In genomic region chr6:23758249-23758648, GRCm38 (mm10) we compare ENCODE assay signal across 11 mouse cellular contexts.
A peak's percentile ranks its signal among the peaks of the same experiment; 100 is the strongest.
DNase-seq lines count a peak whose midpoint lies in the region; ATAC-seq and TF ChIP-seq lines count a peak whose summit lies in the region.
"Had no signal": no experiment of that assay in that cellular context is flagged by ENCODE, and none has a peak within 500 bp of the region (broad histone marks: within the 10 kb centered on the region; RNA-seq: fewer than 3 reads in every experiment).

No protein-coding gene starts in this region.

- TF ChIP-seq EP300 in heart, adult 2 months (IDR thresholded peaks at IDR 0.05; ENCODE audit: insufficient read depth, low read depth, low read length), result no peak
- TF ChIP-seq EP300 in liver, embryonic 14.5 days (IDR thresholded peaks at IDR 0.05; ENCODE audit: low read depth), result no peak

- H3K36me3 ChIP-seq in heart, adult 2 months (ENCODE audit: control insufficient read depth, insufficient read depth, low read length), result no peaks in the 10 kb centered on the region
- H3K36me3 ChIP-seq in liver, embryonic 14.5 days (replicated peaks; ENCODE audit: control insufficient read depth, insufficient read depth, low read depth), result no peaks in the 10 kb centered on the region
- no peaks in the 10 kb centered on the region for H3K36me3 ChIP-seq in liver, embryonic 11.5 days (ENCODE audit: control insufficient read depth, insufficient read depth, low read length)
- H3K36me3 ChIP-seq: heart, embryonic 13.5 days; limb, embryonic 12.5 days had no signal

- no peak overlapping the region for H3K9ac ChIP-seq in heart, adult 2 months (ENCODE audit: low read depth, low read length)
- no peak overlapping the region for H3K9ac ChIP-seq in liver, embryonic 14.5 days (replicated peaks)
- no peak overlapping the region for H3K9ac ChIP-seq in liver, embryonic 11.5 days (ENCODE audit: low read depth, low read length)
- H3K9ac ChIP-seq: heart, embryonic 13.5 days; limb, embryonic 12.5 days had no signal

- DNase-seq in heart, adult 2 months, result no peak
- DNase-seq in heart, adult 9 months (ENCODE audit: low spot score in 2 of 2), result no peak
- no peak for DNase-seq in liver, embryonic 14.5 days (ENCODE audit: low read depth in 3 of 3, low spot score in 3 of 3)
- DNase-seq in liver, embryonic 11.5 days (ENCODE audit: low spot score), result no peak
- DNase-seq in mesoderm, embryonic 11.5 days (ENCODE audit: low read depth, low spot score), result peak; percentile 12
- DNase-seq in right cerebral cortex, adult 18-20 months, result no peak
- no peak for DNase-seq in cerebellum, adult 9-10 months

- intact Hi-C loops in heart, adult 2 months (cut with DNase I), result loop anchor here (5.0 kb wide), 1 partner anchor 129 kb away; no protein-coding TSS in a partner anchor

- H3K4me2 ChIP-seq in liver, embryonic 14.5 days (ENCODE audit: low read depth), result no peak overlapping the region
- H3K4me2 ChIP-seq in liver, embryonic 11.5 days, result no peak overlapping the region
- H3K4me2 ChIP-seq: heart, embryonic 13.5 days; limb, embryonic 12.5 days; midbrain, embryonic 11.5 days had no signal

- TF ChIP-seq POLR2A in heart, adult 2 months (IDR thresholded peaks at IDR 0.05; ENCODE audit: insufficient read depth, low read depth, low read length), result no peak

- WGBS in heart, adult 2 months, result 75% methylated on average over 2 of the region's 2 CpGs
- WGBS in liver, embryonic 14.5 days (ENCODE audit: insufficient replicate concordance), result 55% methylated on average over 2 of the region's 2 CpGs
- WGBS in liver, embryonic 11.5 days, result 72% methylated on average over 2 of the region's 2 CpGs

- H3K9me3 ChIP-seq in liver, embryonic 14.5 days (ENCODE audit: control insufficient read depth, low read length), result no peaks in the 10 kb centered on the region
- H3K9me3 ChIP-seq in liver, embryonic 11.5 days (ENCODE audit: control insufficient read depth, low read length), result no peaks in the 10 kb centered on the region
- H3K9me3 ChIP-seq: heart, embryonic 13.5 days; limb, embryonic 12.5 days had no signal

- no peaks in the 10 kb centered on the region for H3K27me3 ChIP-seq in heart, adult 2 months (ENCODE audit: control insufficient read depth, insufficient read depth, low read length)
- no peaks in the 10 kb centered on the region for H3K27me3 ChIP-seq in liver, embryonic 14.5 days (ENCODE audit: control insufficient read depth, insufficient read depth, low read length)
- H3K27me3 ChIP-seq in liver, embryonic 11.5 days (replicated peaks; ENCODE audit: control insufficient read depth, insufficient read depth, low read length), result no peaks in the 10 kb centered on the region
- H3K27me3 ChIP-seq: heart, embryonic 13.5 days; limb, embryonic 12.5 days had no signal

- H3K79me2 ChIP-seq in heart, adult 2 months (replicated peaks; ENCODE audit: control insufficient read depth, insufficient read depth, low read length), result no peaks in the 10 kb centered on the region

- no peaks in the 10 kb centered on the region for H3K4me1 ChIP-seq in heart, adult 2 months (ENCODE audit: control insufficient read depth, insufficient read depth, low read length)
- no peaks in the 10 kb centered on the region for H3K4me1 ChIP-seq in liver, embryonic 14.5 days (replicated peaks; ENCODE audit: control insufficient read depth in 2 of 2, insufficient read depth in 2 of 2, low read length in 1 of 2)
- H3K4me1 ChIP-seq in liver, embryonic 11.5 days (replicated peaks; ENCODE audit: control insufficient read depth, insufficient read depth, low read length), result no peaks in the 10 kb centered on the region
- H3K4me1 ChIP-seq: heart, embryonic 13.5 days; limb, embryonic 12.5 days had no signal

- TF ChIP-seq CTCF in heart, adult 2 months (IDR thresholded peaks at IDR 0.05), result peak; percentile 66
- TF ChIP-seq CTCF in liver, embryonic 14.5 days (IDR thresholded peaks at IDR 0.05; ENCODE audit: low read depth), result peak; percentile 21; the same call in 1 of the 2 replicates

- no peak overlapping the region for H3K27ac ChIP-seq in heart, adult 2 months
- no peak overlapping the region for H3K27ac ChIP-seq in liver, embryonic 14.5 days
- no peak overlapping the region for H3K27ac ChIP-seq in liver, embryonic 11.5 days (ENCODE audit: low read depth, low read length)
- H3K27ac ChIP-seq: heart, embryonic 13.5 days; limb, embryonic 12.5 days had no signal

- no peak overlapping the region for H3K4me3 ChIP-seq in heart, adult 2 months
- no peak overlapping the region for H3K4me3 ChIP-seq in liver, embryonic 14.5 days (ENCODE audit: insufficient read depth in 1 of 2, low read depth in 2 of 2, low read length in 2 of 2)
- no peak overlapping the region for H3K4me3 ChIP-seq in liver, embryonic 11.5 days (ENCODE audit: low read depth, low read length)
- H3K4me3 ChIP-seq: heart, embryonic 13.5 days; limb, embryonic 12.5 days had no signal

- ATAC-seq in liver, embryonic 14.5 days (ENCODE audit: insufficient read depth), result no peak
- ATAC-seq in liver, embryonic 11.5 days (replicated peaks; ENCODE audit: low FRiP score), result no peak
- ATAC-seq in common myeloid progenitor, adult 5-6 weeks (replicated peaks; ENCODE audit: low read depth, poor library complexity, severe bottlenecking), result peak; percentile 65; the same call in 1 of the 2 replicates
